Mouse (Mus musculus): ENCODE results near the gene Rgsl1. TPM values are rescaled to one million over a fixed set of nuclear protein-coding genes. Genes with fewer than 3 reads are reported as not detected.
"Not testable (repeated sequence)": the region's sequence is repeated elsewhere in the genome, so short reads cannot be mapped to it uniquely, and the experiment has no call there.

Gene Rgsl1
- under 1 TPM in 1 of 2 experiments, not detected in 1; 0.18 TPM for total RNA-seq (2021)
- long read RNA-seq, experiment 1, result 0 reads
- long read RNA-seq, experiment 2, result 0 reads

GRCm38 (mm10) chr1:153844042-153844441 lies at the start of gene Rgsl1:
TSS of gene Rgsl1 (minus strand) at chr1:153844142.
- H3K27ac ChIP-seq, result no peak within 1 kb of the TSS
- intact Hi-C loops (cut with DNase I), result no loop called here
- TF ChIP-seq CTCF (IDR thresholded peaks at IDR 0.05), result no peak
- DNase-seq, result no peak
- no peak within 1 kb of the TSS for H3K4me3 ChIP-seq

DNA sequence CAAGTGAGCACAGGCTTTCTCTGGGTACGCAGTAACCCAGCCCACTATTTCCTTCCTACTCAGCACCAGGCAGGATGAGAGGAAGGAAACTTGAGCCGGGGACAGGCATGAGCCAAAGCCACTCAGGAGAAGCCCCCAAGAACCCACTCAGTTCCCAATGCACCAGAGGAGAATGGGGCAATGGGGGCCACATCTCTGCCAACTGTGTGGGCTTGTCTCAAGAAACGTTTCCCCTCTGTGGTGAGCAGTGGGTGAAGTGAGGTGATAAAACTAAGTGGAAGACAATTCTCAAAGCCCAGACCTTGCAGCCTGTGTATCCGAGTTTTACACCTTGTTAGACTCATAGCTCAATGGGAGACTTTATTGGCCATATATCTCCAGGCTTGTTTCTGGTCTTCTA lies 47.5 kb upstream of the Rgsl1 start, which contains the start of gene Teddm1a:
Gene Teddm1a (plus strand): TSS at position 301 of the 400 bp plus-strand sequence.
- H3K4me3 ChIP-seq, result no peak within 1 kb of the TSS
- TF ChIP-seq CTCF (IDR thresholded peaks at IDR 0.05), result no peak
- intact Hi-C loops (cut with DNase I), result no loop called here
- DNase-seq, result no peak
- H3K27ac ChIP-seq, result no peak within 1 kb of the TSS

GRCm38 (mm10) chr1:153890121-153890520 lies 46.2 kb upstream of the Rgsl1 start:
- DNase-seq, result no peak
- intact Hi-C loops (cut with DNase I), result no loop called here
- Histone ChIP-seq H3K27ac (no peak overlapping the region), H3K4me3 (no peak overlapping the region)
- no peak for TF ChIP-seq CTCF (IDR thresholded peaks at IDR 0.05)

GRCm38 (mm10) chr1:153886024-153886633 lies 42.2 kb upstream of the Rgsl1 start:
- Histone ChIP-seq H3K27ac (no peak overlapping the region), H3K4me3 (no peak overlapping the region)
- no peak for TF ChIP-seq CTCF (IDR thresholded peaks at IDR 0.05)
- no peak for DNase-seq
- intact Hi-C loops (cut with DNase I), result no loop called here

- intact Hi-C loops (cut with DNase I); DNase-seq; H3K27ac ChIP-seq; H3K4me3 ChIP-seq: not testable (repeated sequence)
Measured at GRCm38 (mm10) chr1:153880391-153880790, 36.4 kb upstream of the Rgsl1 start.

DNA sequence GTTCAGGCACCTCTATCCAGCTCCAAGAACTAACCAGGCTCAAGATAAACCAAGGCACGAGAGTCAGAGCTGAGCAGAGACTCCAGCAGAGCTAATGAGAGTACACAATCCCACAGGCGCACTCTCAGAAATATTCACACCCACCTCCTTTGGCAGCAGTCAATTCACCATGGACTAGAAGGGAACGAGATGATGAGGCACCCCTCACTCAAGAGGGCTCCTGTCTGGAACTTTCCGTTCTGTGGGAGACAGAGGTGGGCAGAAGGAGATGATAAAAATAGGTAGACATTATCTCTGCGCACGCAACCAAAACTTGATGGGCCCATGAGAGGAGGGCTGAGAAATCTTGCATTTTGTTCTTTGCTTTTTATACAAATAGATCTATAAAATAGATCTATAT lies 30.1 kb upstream of the Rgsl1 start, which contains the start of gene Teddm1b:
Gene Teddm1b (plus strand): TSS at position 301 of the 400 bp plus-strand sequence.
- no peak within 1 kb of the TSS for H3K4me3 ChIP-seq
- H3K27ac ChIP-seq, result no peak within 1 kb of the TSS
- intact Hi-C loops (cut with DNase I), result no loop called here
- no peak for DNase-seq
- no peak for TF ChIP-seq CTCF (IDR thresholded peaks at IDR 0.05)

GRCm38 (mm10) chr1:153855946-153856345 lies 12.0 kb upstream of the Rgsl1 start:
- Histone ChIP-seq H3K27ac (no peak overlapping the region), H3K4me3 (no peak overlapping the region)
- no peak for DNase-seq
- intact Hi-C loops (cut with DNase I), result no loop called here
- TF ChIP-seq CTCF (IDR thresholded peaks at IDR 0.05), result no peak

- DNase-seq; H3K27ac ChIP-seq; H3K4me3 ChIP-seq; intact Hi-C loops (cut with DNase I): not testable (repeated sequence)
Measured at GRCm38 (mm10) chr1:153852696-153853095, 8.8 kb upstream of the Rgsl1 start.

DNA sequence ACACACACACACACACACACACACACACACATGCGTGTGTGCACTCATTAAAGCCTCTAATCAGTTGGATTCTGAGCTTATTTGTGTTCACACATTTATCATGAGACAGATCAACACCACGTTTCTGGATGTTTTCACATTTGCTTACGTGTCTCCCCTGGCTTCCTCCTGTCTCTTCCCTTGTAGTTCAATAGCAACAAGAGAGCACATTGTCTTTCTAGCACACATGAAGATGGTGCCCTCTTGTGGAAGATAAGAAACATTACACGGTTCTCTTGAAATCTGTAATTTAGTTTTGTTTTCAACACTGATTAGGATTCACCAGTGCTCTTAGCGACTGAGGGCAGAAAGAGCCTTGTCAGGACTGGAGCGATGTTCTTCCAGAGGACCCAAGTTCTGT lies 2.9 kb upstream of the Rgsl1 start:
- H3K27ac ChIP-seq, result no peak overlapping the region
- no peak for DNase-seq
- TF ChIP-seq CTCF (IDR thresholded peaks at IDR 0.05), result peak; percentile 61
- H3K4me3 ChIP-seq, result no peak overlapping the region
- intact Hi-C loops (cut with DNase I), result no loop called here

DNA sequence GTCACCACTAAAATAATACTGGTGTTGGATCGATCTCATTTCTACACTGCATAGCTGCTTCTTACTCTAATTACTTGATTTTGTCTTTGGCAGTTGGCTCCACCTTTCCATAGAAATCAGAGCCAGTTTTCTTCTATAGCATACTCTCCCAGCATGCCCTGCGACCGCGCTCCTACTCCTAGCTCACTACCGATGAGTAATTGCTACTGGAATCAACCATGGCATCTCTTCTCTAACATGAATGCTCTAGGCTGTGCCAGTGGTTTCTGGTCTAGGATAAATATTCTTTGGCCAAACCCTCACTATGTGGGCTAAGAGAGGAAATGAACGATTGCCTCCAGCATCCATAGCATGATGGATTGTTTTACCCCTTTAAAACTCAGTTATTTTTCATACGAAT lies 2.5 kb upstream of the Rgsl1 start:
- TF ChIP-seq CTCF (IDR thresholded peaks at IDR 0.05), result no peak
- DNase-seq, result no peak
- intact Hi-C loops (cut with DNase I), result no loop called here
- Histone ChIP-seq H3K4me3 (no peak overlapping the region), H3K27ac (no peak overlapping the region)

DNA sequence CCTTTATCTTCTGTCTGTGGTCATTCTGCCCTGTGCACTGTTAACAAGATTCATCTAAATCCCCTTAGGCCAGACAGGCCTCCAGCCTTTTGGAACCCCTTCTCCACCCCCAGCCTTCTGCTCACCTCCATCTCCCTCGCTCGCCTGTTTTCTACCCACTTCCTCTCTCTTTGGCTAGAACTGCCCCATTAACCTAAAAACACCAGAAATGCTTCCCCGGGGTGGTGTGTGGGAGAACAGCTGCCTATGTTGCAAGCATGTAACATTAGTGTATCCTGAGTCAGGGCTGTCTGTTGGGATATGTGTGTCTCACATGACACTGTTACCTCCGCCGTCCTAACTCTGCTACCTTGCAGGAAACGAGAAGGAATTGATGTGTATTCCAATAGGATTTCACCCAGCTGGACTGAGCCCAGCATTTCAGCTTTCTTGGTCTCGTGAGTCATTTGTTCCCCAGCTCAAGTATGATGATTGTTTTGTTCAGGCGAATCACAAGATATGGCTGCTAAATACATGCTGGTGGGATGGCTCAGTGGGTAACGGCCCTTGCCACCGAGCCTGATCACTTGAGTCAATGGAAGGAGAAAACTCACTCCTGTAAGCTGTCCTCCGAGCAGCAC lies 1.7 kb downstream of the Rgsl1 start:
- Histone ChIP-seq H3K27ac (no peak overlapping the region), H3K4me3 (no peak overlapping the region)
- intact Hi-C loops (cut with DNase I), result no loop called here
- no peak for TF ChIP-seq CTCF (IDR thresholded peaks at IDR 0.05)
- DNase-seq, result no peak

DNA sequence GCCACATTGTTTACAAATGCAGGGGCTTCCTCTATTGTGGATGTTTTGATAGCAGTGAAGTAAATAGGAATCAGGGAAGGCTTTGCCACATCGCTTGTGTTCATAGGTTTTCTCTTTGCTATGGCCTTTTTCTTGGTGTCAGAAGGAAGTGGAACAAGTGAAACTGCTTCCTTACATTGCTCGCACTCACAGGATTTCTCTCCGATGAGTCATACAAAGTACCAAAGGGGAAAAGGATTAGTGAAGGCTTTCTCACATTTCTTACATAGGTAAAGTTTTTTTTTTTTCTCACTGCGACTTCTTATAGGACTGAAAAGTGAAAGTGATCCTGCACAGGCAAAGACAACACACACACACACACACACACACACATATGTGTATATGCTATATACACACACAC lies 7.9 kb downstream of the Rgsl1 start:
- no peak for DNase-seq
- intact Hi-C loops (cut with DNase I), result no loop called here
- Histone ChIP-seq H3K4me3 (no peak overlapping the region), H3K27ac (no peak overlapping the region)
- TF ChIP-seq CTCF (IDR thresholded peaks at IDR 0.05), result no peak

DNA sequence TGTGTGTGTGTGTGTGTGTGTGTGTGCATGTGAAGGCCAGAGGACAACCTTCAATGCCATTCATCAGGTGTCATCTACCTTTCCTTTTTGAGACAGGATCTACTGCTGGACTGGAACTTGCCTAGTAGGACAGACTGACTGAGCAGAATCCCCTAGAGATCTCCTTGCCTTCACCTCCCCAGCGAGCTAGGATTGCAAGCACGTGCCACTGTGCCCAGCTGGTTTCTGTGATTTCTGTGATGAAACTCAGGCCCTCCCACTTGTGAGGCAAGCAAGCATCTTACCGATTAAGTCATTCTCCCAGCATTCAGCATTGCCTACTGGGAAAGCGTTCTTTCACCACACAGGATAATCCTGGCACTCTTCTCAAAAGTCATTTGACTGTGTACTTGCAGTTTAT lies 13.2 kb downstream of the Rgsl1 start:
- H3K27ac ChIP-seq, result no peak overlapping the region
- no peak overlapping the region for H3K4me3 ChIP-seq
- intact Hi-C loops (cut with DNase I), result no loop called here
- DNase-seq, result no peak
- no peak for TF ChIP-seq CTCF (IDR thresholded peaks at IDR 0.05)

DNA sequence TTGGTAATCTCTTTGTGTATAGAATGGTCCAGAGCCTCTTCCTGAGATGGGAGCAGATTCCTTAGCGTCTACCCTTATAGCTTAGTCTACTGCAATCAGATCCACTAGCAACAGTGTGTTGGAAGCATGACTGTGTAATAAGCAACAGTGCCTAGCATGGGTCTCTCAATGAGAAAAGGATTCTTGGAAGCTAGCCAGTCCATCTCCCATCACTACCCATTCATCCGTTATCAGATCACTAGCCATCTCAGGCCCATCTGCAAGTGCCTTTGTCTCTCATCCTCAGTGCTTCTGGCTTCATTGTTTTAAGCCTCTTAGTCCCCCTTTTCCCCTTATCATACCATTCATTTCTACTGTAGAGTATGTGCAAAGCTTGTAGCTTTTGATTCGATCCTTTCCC lies 23.7 kb downstream of the Rgsl1 start:
- intact Hi-C loops (cut with DNase I), result no loop called here
- Histone ChIP-seq H3K4me3 (no peak overlapping the region), H3K27ac (no peak overlapping the region)
- DNase-seq, result no peak
- no peak for TF ChIP-seq CTCF (IDR thresholded peaks at IDR 0.05)
